Mouse (Mus musculus) neural tube, embryonic 12.5 days (tissue): ENCODE measurements around the gene Grik1. TPM values are rescaled to one million over a fixed set of nuclear protein-coding genes. Genes with fewer than 3 reads are reported as not detected.

Experiments
- ATAC-seq: fragments of 200-750 bp; cut with Nextera tagmentation; 2 replicates; pipeline ENCODE4 v1.8.0; 2017; ENCODE audit warnings: low read depth, mild to moderate bottlenecking, moderate TSS enrichment, moderate library complexity; ENCODE audit not compliant: low FRiP score
- H3K27ac ChIP-seq: fragments of 300-500 bp; sonication (generic); 2 replicates; pipeline ENCODE4 v1.5.1; 2016
- H3K27me3 ChIP-seq: fragments of 300-500 bp; sonication (generic); replicated peaks from 2 replicates; pipeline ENCODE4 v1.6.1; 2016; ENCODE audit warnings: mild to moderate bottlenecking
- H3K36me3 ChIP-seq: fragments of 300-500 bp; sonication (generic); 2 replicates; pipeline ENCODE4 v1.6.1; 2016; ENCODE audit warnings: mild to moderate bottlenecking
- H3K4me1 ChIP-seq: fragments of 300-500 bp; sonication (generic); 2 replicates; pipeline ENCODE4 v1.6.1; 2016
- H3K4me2 ChIP-seq: fragments of 300-500 bp; sonication (generic); replicated peaks from 2 replicates; pipeline ENCODE4 v1.6.1; 2016; ENCODE audit warnings: mild to moderate bottlenecking
- H3K4me3 ChIP-seq: fragments of 300-500 bp; sonication (generic); 2 replicates; pipeline ENCODE4 v1.5.1; 2016
- H3K9ac ChIP-seq: fragments of 300-500 bp; sonication (generic); 2 replicates; pipeline ENCODE4 v1.6.1; 2016; ENCODE audit warnings: mild to moderate bottlenecking
- H3K9me3 ChIP-seq: fragments of 300-500 bp; sonication (generic); 2 replicates; pipeline ENCODE4 v1.6.1; 2016; ENCODE audit warnings: mild to moderate bottlenecking
- WGBS: fragments of 180-500 bp; shearing (Covaris S2); methylation state at CpG from one replicate; pipeline ENCODE4 v1.1.7; 2016; 5-methylcytosine and 5-hydroxymethylcytosine counted together
- polyA plus RNA-seq: library from polyadenylated mRNA; unstranded; fragments of >200 nt; fragmentation: Nextera tagmentation; extraction: Ambion mirVana; gene quantifications from 2 replicates; pipeline ENCODE4 v1.2.1, GENCODE M21; 2016

Grik1 gene
- polyA plus RNA-seq, 1 experiment from 2014 or later, result 6.8 TPM

DNA sequence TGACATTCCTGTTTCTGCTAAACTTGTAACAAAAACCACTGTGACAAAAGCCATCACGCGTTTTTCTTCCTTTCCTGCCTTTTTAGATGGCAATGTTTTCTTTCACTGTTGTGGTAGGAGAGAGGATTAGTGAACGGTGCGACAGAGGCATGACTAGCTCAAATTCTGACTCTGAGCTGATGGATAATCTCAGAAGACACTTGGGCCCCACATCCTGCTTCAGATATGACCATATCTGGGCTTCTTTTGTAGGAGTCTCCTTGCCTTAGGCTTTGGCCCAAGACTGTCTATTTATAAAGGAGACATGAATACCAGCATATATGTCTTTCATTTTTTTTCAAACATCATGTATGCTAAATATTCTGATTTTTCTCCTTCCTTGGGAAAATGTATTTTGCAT lies 341.9 kb downstream of the Grik1 start:
- H3K27ac ChIP-seq, result no peak overlapping the region
- no peaks in the 10 kb centered on the region for H3K9me3 ChIP-seq
- no peak overlapping the region for H3K4me3 ChIP-seq
- no peaks in the 10 kb centered on the region for H3K27me3 ChIP-seq
- no peak overlapping the region for H3K9ac ChIP-seq
- WGBS, result 84% methylated on average over 4 of the region's 4 CpGs
- no peak for ATAC-seq
- H3K36me3 ChIP-seq, result no peaks in the 10 kb centered on the region
- H3K4me1 ChIP-seq, result no peaks in the 10 kb centered on the region
- no peak overlapping the region for H3K4me2 ChIP-seq

DNA sequence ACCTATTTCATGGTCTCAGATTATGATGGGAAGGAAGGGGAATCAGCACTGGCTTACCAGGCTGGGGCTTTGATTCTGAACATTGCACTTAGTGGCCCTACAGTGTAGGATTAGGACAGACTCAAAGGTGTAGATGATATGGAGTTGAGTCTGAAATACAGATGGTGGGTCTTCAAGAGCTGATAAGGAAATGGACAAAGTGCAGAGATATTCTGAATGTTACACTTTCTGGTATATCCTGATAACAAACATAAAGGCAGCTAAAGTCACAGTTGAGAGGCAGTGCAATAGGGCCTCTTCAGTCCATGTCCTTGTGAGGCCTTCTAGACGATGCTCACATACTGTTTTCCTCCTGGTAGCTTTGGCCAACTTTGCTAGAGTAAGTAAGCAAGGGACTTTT lies 345.7 kb downstream of the Grik1 start:
- Histone ChIP-seq H3K4me3 (no peak overlapping the region), H3K4me2 (no peak overlapping the region), H3K36me3 (no peaks in the 10 kb centered on the region), H3K9ac (no peak overlapping the region), H3K9me3 (no peaks in the 10 kb centered on the region), H3K27me3 (no peaks in the 10 kb centered on the region), H3K27ac (no peak overlapping the region), H3K4me1 (no peaks in the 10 kb centered on the region)
- ATAC-seq, result no peak
- 80% methylated on average over 1 of the region's 1 CpGs for WGBS

- Histone ChIP-seq H3K9me3 (no peaks in the 10 kb centered on the region), H3K27ac (no peak overlapping the region), H3K9ac (no peak overlapping the region), H3K27me3 (no peaks in the 10 kb centered on the region), H3K36me3 (no peaks in the 10 kb centered on the region), H3K4me3 (no peak overlapping the region), H3K4me1 (no peaks in the 10 kb centered on the region), H3K4me2 (no peak overlapping the region)
- WGBS, result 88% methylated on average over 13 of the region's 13 CpGs
- no peak for ATAC-seq
These were observed 347.8 kb downstream of the Grik1 start for GRCm38 (mm10) chr16:87942103-87942865.

- Histone ChIP-seq H3K4me2 (no peak overlapping the region), H3K4me1 (no peaks in the 10 kb centered on the region), H3K4me3 (no peak overlapping the region), H3K9ac (no peak overlapping the region), H3K27me3 (no peaks in the 10 kb centered on the region), H3K9me3 (no peaks in the 10 kb centered on the region), H3K27ac (no peak overlapping the region), H3K36me3 (no peaks in the 10 kb centered on the region)
- WGBS, result 86% methylated on average over 1 of the region's 1 CpGs
- ATAC-seq, result no peak
These were observed 355.4 kb downstream of the Grik1 start for GRCm38 (mm10) chr16:87934685-87935084.

DNA sequence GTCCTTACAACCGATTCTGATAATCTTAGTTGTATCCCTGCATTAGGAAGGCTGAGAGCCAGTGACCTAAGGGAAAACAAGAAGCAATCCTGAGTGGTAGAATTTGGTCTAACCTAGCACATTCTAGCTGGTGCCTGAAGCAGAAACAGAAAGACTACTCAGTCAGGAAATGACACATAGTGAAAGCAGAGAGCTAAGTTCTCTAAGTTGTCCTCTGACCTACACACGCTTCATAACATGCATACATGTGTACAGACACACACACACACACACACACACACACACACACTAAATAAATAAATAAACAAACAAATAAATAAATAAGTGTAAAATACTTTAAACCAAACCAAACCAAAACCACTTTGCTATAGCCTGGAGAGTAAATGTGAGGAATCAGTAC lies 358.7 kb downstream of the Grik1 start:
- WGBS, result 91% methylated on average over 2 of the region's 2 CpGs

GRCm38 (mm10) chr16:87930519-87930918 lies 359.5 kb downstream of the Grik1 start:
- Histone ChIP-seq H3K4me2 (no peak overlapping the region), H3K4me3 (no peak overlapping the region), H3K27ac (no peak overlapping the region), H3K9ac (no peak overlapping the region), H3K36me3 (no peaks in the 10 kb centered on the region), H3K4me1 (no peaks in the 10 kb centered on the region), H3K9me3 (no peaks in the 10 kb centered on the region), H3K27me3 (no peaks in the 10 kb centered on the region)
- WGBS, result 86% methylated on average over 3 of the region's 3 CpGs
- no peak for ATAC-seq

More for the DNA sequence above, 358.7 kb downstream of the Grik1 start:
- H3K4me2 ChIP-seq, result no peak overlapping the region
- no peak for ATAC-seq
- no peak overlapping the region for H3K9ac ChIP-seq
- H3K4me3 ChIP-seq, result no peak overlapping the region
- H3K27ac ChIP-seq, result no peak overlapping the region
- no peaks in the 10 kb centered on the region for H3K4me1 ChIP-seq
- no peaks in the 10 kb centered on the region for H3K9me3 ChIP-seq
- H3K36me3 ChIP-seq, result no peaks in the 10 kb centered on the region
- H3K27me3 ChIP-seq, result no peaks in the 10 kb centered on the region

DNA sequence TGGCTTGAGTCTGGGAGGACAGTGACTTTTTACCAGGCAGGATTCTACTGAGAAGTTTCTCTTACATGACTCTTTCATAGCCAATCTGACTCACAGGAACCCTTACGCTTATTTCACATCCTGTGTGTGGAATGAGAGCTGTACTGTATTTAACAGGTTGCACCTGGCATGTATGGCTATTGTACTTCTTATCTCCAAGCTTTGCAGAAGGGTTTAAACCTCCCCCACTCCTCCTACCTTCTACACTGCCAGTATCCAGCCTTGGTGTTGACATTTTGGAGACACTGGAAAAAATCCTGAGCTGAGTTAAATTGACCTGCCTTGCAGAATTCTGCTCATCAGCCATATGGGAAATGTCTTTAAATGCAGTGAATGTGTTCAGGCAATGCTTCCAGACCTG lies 361.4 kb downstream of the Grik1 start:
- no peak overlapping the region for H3K27ac ChIP-seq
- H3K4me3 ChIP-seq, result no peak overlapping the region
- H3K27me3 ChIP-seq, result no peaks in the 10 kb centered on the region
- no peaks in the 10 kb centered on the region for H3K36me3 ChIP-seq
- H3K4me2 ChIP-seq, result no peak overlapping the region
- WGBS, result 93% methylated on average over 1 of the region's 1 CpGs
- ATAC-seq, result no peak
- no peaks in the 10 kb centered on the region for H3K4me1 ChIP-seq
- H3K9ac ChIP-seq, result no peak overlapping the region
- no peaks in the 10 kb centered on the region for H3K9me3 ChIP-seq

DNA sequence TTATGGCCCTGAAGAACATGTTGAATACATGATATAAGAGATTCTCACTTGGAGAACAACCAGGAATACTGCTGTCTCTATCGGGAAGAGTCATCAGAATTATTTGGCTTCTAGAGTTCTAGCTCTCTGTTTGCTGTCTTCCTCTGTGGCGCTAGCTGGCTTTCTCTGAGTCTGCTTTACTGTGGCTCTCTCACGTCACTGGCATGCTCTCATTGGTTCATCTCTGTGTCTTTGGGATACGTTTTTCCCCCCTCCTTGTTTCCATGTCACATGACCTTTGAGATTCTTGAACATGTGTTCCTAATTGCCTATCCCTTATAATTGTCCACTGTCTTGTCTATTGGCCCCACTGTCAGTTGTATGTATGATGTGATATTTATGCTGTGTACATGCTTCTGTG lies 372.2 kb downstream of the Grik1 start:
- Histone ChIP-seq H3K27ac (no peak overlapping the region), H3K9ac (no peak overlapping the region), H3K4me2 (no peak overlapping the region), H3K36me3 (no peaks in the 10 kb centered on the region), H3K27me3 (no peaks in the 10 kb centered on the region), H3K4me1 (peaks cover 16% of the 10 kb centered on the region), H3K9me3 (no peaks in the 10 kb centered on the region), H3K4me3 (no peak overlapping the region)
- ATAC-seq, result no peak
- 74% methylated on average over 4 of the region's 4 CpGs for WGBS

- no peak overlapping the region for H3K27ac ChIP-seq
- peak; percentile 79 for ATAC-seq
- 0 out of 2 replicates have a peak overlapping the region, but pooled peaks have one; percentile 4 for H3K4me2 ChIP-seq
- no peaks in the 10 kb centered on the region for H3K36me3 ChIP-seq
- H3K9me3 ChIP-seq, result no peaks in the 10 kb centered on the region
- no peaks in the 10 kb centered on the region for H3K27me3 ChIP-seq
- H3K4me3 ChIP-seq, result no peak overlapping the region
- no peak overlapping the region for H3K9ac ChIP-seq
- 0% methylated on average over 1 of the region's 1 CpGs for WGBS
- H3K4me1 ChIP-seq, result peaks cover 16% of the 10 kb centered on the region
These were observed 372.9 kb downstream of the Grik1 start for GRCm38 (mm10) chr16:87917157-87917546.

DNA sequence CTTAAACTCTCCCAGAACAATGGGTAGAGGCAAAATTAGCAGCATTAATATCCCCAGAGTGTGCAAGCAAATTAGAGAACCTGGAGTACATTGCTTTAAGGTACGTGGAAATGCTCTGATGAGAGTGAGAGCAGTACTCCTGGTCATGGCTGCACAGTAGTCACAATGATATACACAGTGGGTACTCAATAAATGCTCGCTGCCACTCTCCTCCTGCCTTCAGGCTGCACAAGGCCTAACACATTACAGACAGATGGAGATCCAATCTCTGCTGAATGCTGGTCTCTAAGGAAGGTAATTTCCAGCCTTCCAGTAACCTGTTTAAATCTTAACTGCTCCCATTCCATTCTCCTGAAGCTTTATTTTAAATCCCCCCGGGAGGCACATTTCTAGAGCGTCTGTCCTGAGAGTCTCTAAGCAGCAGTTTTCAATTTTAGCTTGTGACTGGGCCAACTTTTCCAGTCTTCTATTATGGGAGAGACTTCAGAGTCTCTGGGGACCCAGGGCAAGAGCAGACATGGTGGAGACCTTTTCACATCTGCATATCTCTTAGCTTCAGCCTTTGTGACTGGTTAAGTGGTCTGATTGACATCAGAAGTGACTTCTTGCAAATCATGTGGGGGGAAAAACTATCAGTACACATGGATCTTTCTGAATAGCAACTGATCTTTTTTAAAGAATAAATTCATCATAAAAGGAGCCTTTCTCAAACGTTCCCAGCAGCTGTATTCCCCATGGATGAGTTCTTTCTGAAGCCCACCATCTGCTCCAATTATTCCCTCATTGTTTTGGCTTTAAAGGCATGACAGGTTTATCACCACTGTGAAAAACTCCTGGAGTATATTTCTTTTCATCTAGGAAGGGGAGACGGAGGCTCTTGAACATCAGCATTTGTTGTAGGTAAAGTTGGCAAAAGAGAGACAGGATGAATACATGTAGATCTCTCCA lies 373.6 kb downstream of the Grik1 start:
- Histone ChIP-seq H3K4me3 (no peak overlapping the region), H3K9me3 (no peaks in the 10 kb centered on the region), H3K9ac (no peak overlapping the region), H3K4me2 (0 out of 2 replicates have a peak overlapping the region, but pooled peaks have one; percentile 4), H3K36me3 (no peaks in the 10 kb centered on the region), H3K27ac (peak overlapping the region; percentile 12; the same call in 1 of the 2 replicates), H3K4me1 (peaks cover 16% of the 10 kb centered on the region), H3K27me3 (no peaks in the 10 kb centered on the region)
- 24% methylated on average over 6 of the region's 6 CpGs for WGBS
- peak; percentile 78 for ATAC-seq

DNA sequence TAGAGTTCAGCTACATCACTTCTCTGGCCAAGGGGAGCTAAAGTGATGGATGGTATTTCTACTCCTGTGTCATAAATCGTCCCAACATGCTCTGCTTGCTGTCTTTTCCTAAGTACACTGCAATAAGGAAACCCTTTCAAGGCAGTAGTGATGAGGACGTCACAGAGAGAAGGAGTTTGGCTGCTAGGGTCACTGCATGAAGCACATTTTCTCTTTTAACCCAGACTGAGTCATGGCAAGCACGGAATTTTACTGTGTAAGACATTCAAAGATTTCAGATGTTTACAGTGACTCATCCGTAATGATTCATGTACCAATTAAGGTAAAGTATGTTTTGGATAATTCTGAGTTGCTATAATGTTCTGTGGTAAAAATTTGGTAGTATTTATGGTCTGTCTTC lies 374.9 kb downstream of the Grik1 start:
- no peaks in the 10 kb centered on the region for H3K27me3 ChIP-seq
- no peaks in the 10 kb centered on the region for H3K36me3 ChIP-seq
- peaks cover 16% of the 10 kb centered on the region for H3K4me1 ChIP-seq
- H3K4me2 ChIP-seq, result no peak overlapping the region
- no peak overlapping the region for H3K4me3 ChIP-seq
- ATAC-seq, result no peak
- WGBS, result 61% methylated on average over 4 of the region's 4 CpGs
- H3K9ac ChIP-seq, result no peak overlapping the region
- no peak overlapping the region for H3K27ac ChIP-seq
- H3K9me3 ChIP-seq, result no peaks in the 10 kb centered on the region

- ATAC-seq, result no peak
- H3K27me3 ChIP-seq, result no peaks in the 10 kb centered on the region
- no peaks in the 10 kb centered on the region for H3K36me3 ChIP-seq
- H3K4me3 ChIP-seq, result no peak overlapping the region
- H3K4me2 ChIP-seq, result no peak overlapping the region
- 90% methylated on average over 5 of the region's 5 CpGs for WGBS
- H3K9ac ChIP-seq, result no peak overlapping the region
- H3K4me1 ChIP-seq, result peaks cover 16% of the 10 kb centered on the region
- no peak overlapping the region for H3K27ac ChIP-seq
- H3K9me3 ChIP-seq, result no peaks in the 10 kb centered on the region
These were observed 376.3 kb downstream of the Grik1 start for GRCm38 (mm10) chr16:87913781-87914180.
